Mouse (Mus musculus) testis, adult 2 months (tissue): ENCODE measurements around the gene Cdc42ep3.

Experiments
- CTCF ChIP-seq: fragments of 200-500 bp; IDR thresholded peaks from 2 replicates; pipeline ENCODE4 v1.5.1; 2012; ENCODE audit warnings: low read depth, mild to moderate bottlenecking, inconsistent platforms, low read length, moderate library complexity; ENCODE audit not compliant: control insufficient read depth, insufficient read depth, insufficient replicate concordance
- POLR2A ChIP-seq: fragments of 200-500 bp; IDR thresholded peaks from 2 replicates; pipeline ENCODE4 v1.6.1; 2012; ENCODE audit warnings: low read depth, mild to moderate bottlenecking, inconsistent platforms, low read length, moderate library complexity; ENCODE audit not compliant: control insufficient read depth

DNA sequence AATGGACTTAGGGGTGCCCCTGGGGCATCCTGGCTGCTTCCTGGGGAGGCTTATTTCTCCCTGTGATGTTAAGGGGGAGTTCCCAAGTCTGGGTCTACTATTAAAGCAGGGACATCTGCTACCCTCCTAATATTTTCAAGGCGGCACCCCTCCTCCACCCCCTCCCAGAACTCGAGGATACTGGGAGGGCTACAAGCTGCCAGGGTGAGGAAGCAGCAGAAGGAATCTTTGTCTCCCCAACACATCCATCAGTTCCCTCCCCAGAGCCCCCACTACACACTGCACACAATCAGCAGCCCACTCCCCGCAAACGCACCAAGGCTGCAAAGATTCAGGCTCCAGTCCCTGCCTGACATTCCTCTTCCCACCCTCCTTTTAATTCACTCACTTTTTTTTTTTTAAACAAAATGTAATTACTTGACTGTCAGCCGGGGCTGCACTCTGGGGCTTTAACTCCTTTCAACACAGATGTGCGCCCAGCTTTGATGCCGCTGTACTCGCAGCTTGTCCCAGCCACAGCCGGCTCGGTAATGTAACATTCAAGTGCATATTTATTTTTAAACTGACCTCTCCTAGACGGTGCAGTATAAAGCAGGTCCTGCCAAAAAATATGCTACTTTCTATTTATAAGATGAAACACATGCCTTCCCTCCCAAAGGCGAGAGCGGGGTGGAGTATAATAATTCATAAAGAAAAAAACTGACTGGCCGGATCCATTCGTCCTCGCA lies 1.3 kb downstream of the Cdc42ep3 start:
- TF ChIP-seq CTCF (no peak), POLR2A (no peak)
